Mouse (Mus musculus): ENCODE data around the gene Rsg1.

Gene Rsg1

GRCm38 (mm10) chr4:141274485-141275341, 61.0 kb downstream of the Rsg1 start:
- DNase-seq (ENCODE audit: low read depth, low spot score): no peak
